Mouse (Mus musculus) skeletal muscle tissue, postnatal 0 days (tissue): ENCODE measurements around the gene Mrgpra6. TPM values are rescaled to one million over a fixed set of nuclear protein-coding genes. Genes with fewer than 3 reads are reported as not detected.

Source experiments
- polyA plus RNA-seq: library from polyadenylated mRNA; unstranded; fragments of >200 nt; fragmentation: Nextera tagmentation; extraction: Ambion mirVana; gene quantifications from 2 replicates; pipeline ENCODE4 v1.2.1, GENCODE M21; 2015

Mrgpra6 gene
- polyA plus RNA-seq = not detected in 2 replicates

GRCm38 (mm10) chr7:47204830-47205229, at the start of gene Mrgpra6:
Mrgpra6 (minus strand) TSS chr7:47204920.

DNA sequence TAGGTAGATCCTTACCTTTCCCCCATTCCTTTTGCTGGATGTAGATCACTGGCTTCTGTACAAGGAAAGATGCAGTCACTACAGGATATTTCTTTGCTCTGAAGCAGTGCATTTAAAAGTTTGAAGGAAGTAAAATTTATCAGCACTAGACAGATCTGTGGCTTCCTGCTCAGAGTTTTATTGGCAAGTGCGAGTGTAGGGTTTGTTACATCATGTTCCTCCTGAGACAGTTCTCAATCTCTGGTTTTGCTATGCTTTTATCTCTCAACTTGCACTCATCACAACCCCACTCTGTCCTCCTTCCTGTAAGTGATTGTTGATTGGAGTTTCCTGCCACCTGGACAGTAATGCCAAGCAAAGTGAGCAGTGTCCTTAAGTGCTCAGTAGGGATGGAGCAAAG, 48.0 kb upstream of the Mrgpra6 start, which contains the start of gene Mrgpra9:
TSS of gene Mrgpra9 (minus strand) at position 79 of the 400 bp plus-strand sequence.

Other genes starting within 250 kb of the Mrgpra6 start
- 3.9 and 4.4 TPM in 2 replicates for gene Uevld, start 246.4 kb downstream of the Mrgpra6 start, polyA plus RNA-seq
- gene Gm9999, start 221.3 kb downstream of the Mrgpra6 start, polyA plus RNA-seq = not detected in 2 replicates
- gene Spty2d1, start 196.5 kb downstream of the Mrgpra6 start, polyA plus RNA-seq = 12.2 and 12.5 TPM in 2 replicates
- 14.3 and 24.7 TPM in 2 replicates for gene Tmem86a, start 154.3 kb downstream of the Mrgpra6 start, polyA plus RNA-seq
- gene Ptpn5, start 71.2 kb downstream of the Mrgpra6 start, polyA plus RNA-seq = not detected in 2 replicates
- gene Mrgpra9, start 47.9 kb upstream of the Mrgpra6 start, polyA plus RNA-seq = not detected in 2 replicates
- gene Mrgpra1, start 149.3 kb upstream of the Mrgpra6 start, polyA plus RNA-seq = not detected in 2 replicates
- not detected in 2 replicates for gene Mrgpra2a, start 247.2 kb upstream of the Mrgpra6 start, polyA plus RNA-seq